Mouse (Mus musculus) lung, adult 18-20 months (tissue): ENCODE results near the gene Mmp14.

Source experiments
- DNase-seq, 2 experiments: peaks; one replicate each; pipeline ENCODE4 v3.0.0; 2022; ENCODE audit warnings: mixed read lengths in 2 of 2

Gene Mmp14

GRCm38 (mm10) chr14:54477172-54477909 is 45.9 kb downstream of the Mmp14 start:
- no peak for DNase-seq

GRCm38 (mm10) chr14:54479451-54479920 is 48.1 kb downstream of the Mmp14 start:
- DNase-seq = peak; percentile 56 to 74

- DNase-seq = no peak
Observed at GRCm38 (mm10) chr14:54480673-54481072, 49.3 kb downstream of the Mmp14 start.

GRCm38 (mm10) chr14:54481402-54481801 is 50.0 kb downstream of the Mmp14 start:
- DNase-seq = no peak

GRCm38 (mm10) chr14:54482498-54482897 is 51.1 kb downstream of the Mmp14 start:
- peak in 1 of 2 experiments; percentile 38 for DNase-seq

GRCm38 (mm10) chr14:54485899-54486298 is 54.5 kb downstream of the Mmp14 start:
- DNase-seq = no peak

GRCm38 (mm10) chr14:54487732-54488131 is 56.3 kb downstream of the Mmp14 start:
- no peak for DNase-seq

- no peak for DNase-seq
Observed at GRCm38 (mm10) chr14:54488350-54488749, 56.9 kb downstream of the Mmp14 start.

GRCm38 (mm10) chr14:54492345-54493131 is 61.1 kb downstream of the Mmp14 start:
- peak; percentile 30 to 34 for DNase-seq

GRCm38 (mm10) chr14:54493236-54493635 is 61.8 kb downstream of the Mmp14 start:
- DNase-seq = no peak

GRCm38 (mm10) chr14:54494234-54494633 is 62.8 kb downstream of the Mmp14 start:
- peak; percentile 67 to 72 for DNase-seq
